Mouse (Mus musculus): Measurements from ENCODE around the gene Olfr722.
"Not testable (repeated sequence)": the region's sequence is repeated elsewhere in the genome, so short reads cannot be mapped to it uniquely, and the experiment has no call there.

Olfr722 gene

DNA sequence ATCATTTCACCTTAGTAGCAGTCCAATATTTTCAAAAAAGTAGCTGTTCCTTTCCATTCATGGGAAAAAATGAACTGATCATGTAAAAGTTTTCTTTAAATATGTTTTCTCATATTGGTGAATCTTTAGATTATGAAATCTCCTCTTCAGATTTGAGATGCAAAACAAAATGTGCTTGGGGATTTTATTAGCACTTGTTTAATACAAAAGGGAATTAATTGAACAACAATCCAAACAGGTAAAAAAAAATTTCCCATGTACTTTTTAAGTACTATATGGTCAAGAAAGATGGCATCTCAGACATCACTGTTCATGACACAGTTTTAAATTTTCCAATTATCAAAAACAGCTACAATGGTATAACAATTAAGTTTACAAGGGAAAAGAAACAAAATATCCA, at the start of gene Olfr722:
Gene Olfr722 (minus strand): TSS at position 101 of the 400 bp plus-strand sequence.
- no peak for DNase-seq (ENCODE audit: low spot score)

DNA sequence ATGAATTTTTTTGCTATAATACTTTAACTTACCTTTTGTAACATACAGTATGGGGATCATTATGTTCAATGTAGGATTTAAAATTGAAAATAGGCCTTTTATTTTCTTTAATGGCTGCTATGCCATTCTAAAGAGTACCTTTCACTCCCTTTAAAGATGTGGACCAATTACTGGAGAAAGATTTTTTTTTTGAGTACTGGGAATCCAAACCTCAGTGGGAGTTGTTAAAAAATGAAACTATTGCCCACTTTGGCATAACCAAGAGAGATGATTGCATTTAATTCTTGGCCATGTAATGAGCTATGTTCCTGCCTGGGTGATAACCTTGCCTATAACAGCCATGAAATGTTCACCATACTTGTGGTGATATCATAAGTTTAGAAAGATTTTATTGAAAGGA, 29.9 kb upstream of the Olfr722 start, which contains the start of gene Olfr723:
Gene Olfr723 (minus strand): TSS at position 101 of the 400 bp plus-strand sequence.
- not testable (repeated sequence) for DNase-seq (ENCODE audit: low spot score)

DNA sequence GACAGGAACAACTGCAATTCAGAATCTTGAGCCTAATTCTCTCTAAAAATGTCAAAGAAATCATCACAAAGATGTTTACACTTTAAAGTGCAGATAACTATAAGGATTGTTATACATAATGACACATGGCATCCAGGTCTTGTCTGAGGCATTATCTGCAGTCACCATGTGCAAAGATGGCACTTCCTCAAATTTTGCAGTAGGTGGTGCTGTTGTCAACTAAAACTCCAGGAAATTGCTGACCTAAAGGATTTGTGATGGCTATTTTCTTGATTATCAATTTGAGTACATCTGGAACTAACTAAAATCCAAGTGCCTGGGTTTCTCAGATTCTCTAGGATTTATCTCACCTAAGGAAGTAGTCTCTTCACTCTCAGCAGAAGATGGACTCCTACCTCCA, 41.4 kb downstream of the Olfr722 start:
- peak; percentile 1 for DNase-seq (ENCODE audit: low spot score)

Measured in left cerebral cortex, adult 11 months (tissue).